Mouse (Mus musculus) layer of hippocampus, adult 9-10 months (tissue): Measurements from ENCODE around the gene Itpr2.

Experiments
- DNase-seq: peaks from one replicate; pipeline ENCODE4 v3.0.0; 2022; ENCODE audit warnings: low spot score

Itpr2 gene

GRCm38 (mm10) chr6:146108695-146109094, 393.3 kb downstream of the Itpr2 start:
- DNase-seq = no peak

GRCm38 (mm10) chr6:146107117-146107832, 394.7 kb downstream of the Itpr2 start:
- no peak for DNase-seq

DNA sequence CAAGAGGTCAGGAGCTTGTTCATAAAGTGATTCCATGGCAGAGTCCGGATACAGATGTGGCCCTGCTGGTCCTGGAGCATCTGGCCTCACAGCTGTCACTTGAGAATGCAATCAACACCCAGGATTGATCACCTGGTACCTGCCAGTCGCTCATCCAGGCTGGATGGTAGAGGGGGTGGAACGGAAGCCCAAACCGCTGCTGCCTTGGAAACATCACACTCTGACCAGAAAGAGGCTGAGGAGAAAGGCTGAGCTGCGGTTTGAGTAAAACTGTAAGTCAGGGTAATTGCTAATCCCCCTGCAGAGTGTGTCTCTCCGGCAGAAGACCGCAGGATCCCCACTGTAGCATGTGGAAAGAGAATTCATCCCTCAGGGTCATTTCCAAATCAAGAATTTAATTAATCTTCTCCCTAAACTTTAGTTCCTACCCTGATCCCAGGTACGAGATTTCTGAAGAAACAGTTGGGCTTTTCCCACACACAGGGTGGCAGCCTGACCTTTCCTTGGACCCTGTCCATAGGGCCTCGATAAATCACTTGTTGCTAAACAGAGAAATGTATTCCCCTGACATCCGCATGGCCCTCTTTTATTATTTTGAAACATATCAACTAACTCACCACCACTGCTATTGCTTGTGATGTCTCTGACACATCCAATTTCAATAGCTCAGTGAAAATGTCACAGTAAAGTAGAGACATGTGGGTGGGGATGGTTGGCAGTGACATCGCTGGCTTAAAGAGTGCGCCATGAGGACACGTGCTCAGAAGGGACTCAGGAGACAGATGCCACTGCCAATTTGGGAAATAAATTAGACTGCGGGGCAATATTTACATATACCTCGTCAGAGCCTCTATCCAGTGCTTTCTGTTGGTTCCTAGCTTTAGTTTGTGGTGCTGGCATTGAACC, 418.7 kb downstream of the Itpr2 start:
- no peak for DNase-seq

GRCm38 (mm10) chr6:146082476-146082875, 419.5 kb downstream of the Itpr2 start:
- no peak for DNase-seq

- DNase-seq = no peak
These were observed 420.4 kb downstream of the Itpr2 start for GRCm38 (mm10) chr6:146081578-146081977.

GRCm38 (mm10) chr6:146080546-146081512, 421.2 kb downstream of the Itpr2 start:
- DNase-seq = no peak

- no peak for DNase-seq
These were observed 422.1 kb downstream of the Itpr2 start for GRCm38 (mm10) chr6:146079734-146080443.

DNA sequence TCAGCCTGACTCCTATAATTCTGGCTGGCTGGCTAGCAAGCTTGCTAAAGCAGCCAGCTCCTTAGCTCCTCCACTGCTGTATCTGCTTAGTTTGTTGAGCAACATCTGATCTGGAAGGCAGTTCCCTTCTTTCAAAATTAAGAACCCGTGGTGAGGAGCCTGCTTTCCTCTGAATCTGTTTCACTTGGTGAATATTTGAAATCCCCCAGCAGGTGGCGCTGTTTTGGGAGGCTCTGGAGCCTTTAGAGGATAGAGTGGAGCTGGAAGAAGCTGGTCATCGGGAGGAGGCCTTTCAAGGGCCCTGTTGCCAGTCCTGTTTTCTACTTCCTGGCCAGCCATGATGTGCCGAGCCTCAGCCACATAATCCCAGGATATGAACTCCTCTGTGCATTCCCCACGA, 422.8 kb downstream of the Itpr2 start:
- peak; percentile 68 for DNase-seq

DNA sequence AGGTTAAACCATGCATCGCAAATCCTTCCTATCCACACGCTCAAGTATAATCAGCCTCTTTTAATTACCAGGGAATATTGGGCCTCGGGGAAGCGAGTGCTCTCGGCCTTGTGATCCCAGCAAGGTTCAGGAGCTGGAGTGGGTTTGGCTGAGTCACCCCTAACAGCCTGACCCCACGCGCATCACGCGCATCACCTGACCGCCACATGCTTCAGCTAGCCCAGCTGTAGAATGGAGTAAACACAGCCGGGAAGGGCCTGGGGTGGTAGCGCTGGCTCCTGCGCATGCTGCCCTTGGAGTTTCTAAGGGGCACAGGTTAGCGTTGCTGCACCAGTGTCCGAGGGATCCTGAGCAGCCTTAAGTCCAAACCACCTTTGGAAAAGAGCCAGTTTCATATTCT, 423.9 kb downstream of the Itpr2 start:
- no peak for DNase-seq

GRCm38 (mm10) chr6:146077124-146077889, 424.7 kb downstream of the Itpr2 start:
- no peak for DNase-seq

- no peak for DNase-seq
These were observed 429.2 kb downstream of the Itpr2 start for GRCm38 (mm10) chr6:146072842-146073241.

DNA sequence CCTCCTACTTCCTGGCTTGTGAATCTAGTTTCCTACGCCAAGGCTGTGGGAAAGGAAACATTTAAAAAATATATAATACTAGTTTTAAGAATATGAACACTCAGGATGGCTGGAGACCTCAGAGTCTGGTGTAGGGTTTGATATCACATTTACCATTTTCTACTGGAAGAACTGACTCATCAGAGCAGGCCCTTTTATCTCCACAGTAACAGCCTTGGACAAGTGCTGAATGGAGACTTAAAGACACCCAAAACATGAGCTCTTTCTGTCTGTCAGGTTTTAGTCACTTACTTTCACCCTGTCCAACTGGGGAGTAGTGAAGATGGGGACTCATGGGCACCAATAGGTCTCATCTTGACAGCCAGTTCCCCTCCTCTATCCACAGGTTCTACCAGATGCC, 430.1 kb downstream of the Itpr2 start:
- DNase-seq = no peak
